Mouse (Mus musculus) forebrain, embryonic 14.5 days (tissue): ENCODE data around the gene Inip. TPM values are rescaled to one million over a fixed set of nuclear protein-coding genes. Genes with fewer than 3 reads are reported as not detected.

Experiments used
- ATAC-seq: fragments of 200-750 bp; cut with Nextera tagmentation; 2 replicates; pipeline ENCODE4 v1.8.0; 2017; ENCODE audit warnings: mild to moderate bottlenecking, moderate library complexity
- DNase-seq: peaks from one replicate; pipeline ENCODE4 v3.0.0-alpha.2; 2015; ENCODE audit warnings: low spot score
- H3K27ac ChIP-seq: fragments of 300-500 bp; sonication (generic); 2 replicates; pipeline ENCODE4 v1.5.1; 2014; ENCODE audit warnings: low read depth, mild to moderate bottlenecking, control low read depth, low read length, moderate library complexity
- H3K27me3 ChIP-seq: fragments of 300-500 bp; sonication (generic); replicated peaks from 2 replicates; pipeline ENCODE4 v1.6.1; 2014; ENCODE audit warnings: low read length, control low read depth, mixed read lengths; ENCODE audit not compliant: control insufficient read depth, insufficient read depth
- H3K36me3 ChIP-seq: fragments of 300-500 bp; sonication (generic); 2 replicates; pipeline ENCODE4 v1.6.1; 2014; ENCODE audit warnings: low read length, control low read depth; ENCODE audit not compliant: control insufficient read depth, insufficient read depth
- H3K4me1 ChIP-seq: fragments of 300-500 bp; sonication (generic); 2 replicates; pipeline ENCODE4 v1.6.1; 2014; ENCODE audit warnings: antibody characterized with exemption, low read length, control low read depth; ENCODE audit not compliant: control insufficient read depth, insufficient read depth
- H3K4me2 ChIP-seq: fragments of 300-500 bp; sonication (generic); 2 replicates; pipeline ENCODE4 v1.6.1; 2014; ENCODE audit warnings: mild to moderate bottlenecking, control low read depth, low read length
- H3K4me3 ChIP-seq: fragments of 300-500 bp; sonication (generic); 2 replicates; pipeline ENCODE4 v1.5.1; 2014; ENCODE audit warnings: low read depth, low read length, control low read depth
- H3K9ac ChIP-seq: fragments of 300-500 bp; sonication (generic); 2 replicates; pipeline ENCODE4 v1.6.1; 2014; ENCODE audit warnings: mild to moderate bottlenecking, low read length, control low read depth, moderate library complexity
- H3K9me3 ChIP-seq: fragments of 300-500 bp; sonication (generic); replicated peaks from 2 replicates; pipeline ENCODE4 v1.6.1; 2016; ENCODE audit warnings: low read length, control low read depth, mixed read lengths; ENCODE audit not compliant: control insufficient read depth
- WGBS: fragments of 180-500 bp; shearing (Covaris S2); extraction: QIAGEN DNeasy Blood & Tissue Kit; methylation state at CpG from one replicate; pipeline ENCODE4 v1.1.7; 2014; 5-methylcytosine and 5-hydroxymethylcytosine counted together
- polyA plus RNA-seq: library from polyadenylated mRNA; unstranded; fragments of >200 nt; fragmentation: Nextera tagmentation; extraction: Ambion mirVana; gene quantifications from 2 replicates; pipeline ENCODE4 v1.2.1, GENCODE M21; 2014

Inip gene
- polyA plus RNA-seq, 1 experiment from 2014 or later: 68.0 TPM

- 79% methylated on average over 5 of the region's 5 CpGs for WGBS
- ATAC-seq (no peak), DNase-seq (no peak)
- Histone ChIP-seq H3K9ac (no peak overlapping the region), H3K27ac (no peak overlapping the region), H3K9me3 (no peaks in the 10 kb centered on the region), H3K4me1 (peaks cover 13% of the 10 kb centered on the region; the same call in 1 of the 2 replicates), H3K36me3 (no peaks in the 10 kb centered on the region), H3K4me3 (no peak overlapping the region), H3K4me2 (no peak overlapping the region), H3K27me3 (no peaks in the 10 kb centered on the region)
Measured at GRCm38 (mm10) chr4:59817790-59818189, 16.4 kb upstream of the Inip start.

GRCm38 (mm10) chr4:59816477-59816876 is 15.1 kb upstream of the Inip start:
- WGBS: 77% methylated on average over 9 of the region's 9 CpGs
- no peak overlapping the region for H3K4me3 ChIP-seq
- H3K27ac ChIP-seq: no peak overlapping the region
- no peaks in the 10 kb centered on the region for H3K27me3 ChIP-seq
- no peak overlapping the region for H3K9ac ChIP-seq
- H3K4me1 ChIP-seq: peaks cover 13% of the 10 kb centered on the region; the same call in 1 of the 2 replicates
- no peak overlapping the region for H3K4me2 ChIP-seq
- no peaks in the 10 kb centered on the region for H3K9me3 ChIP-seq
- DNase-seq: no peak
- H3K36me3 ChIP-seq: no peaks in the 10 kb centered on the region
- ATAC-seq: no peak

- H3K4me3 ChIP-seq: no peak overlapping the region
- DNase-seq (no peak), ATAC-seq (no peak)
- 50% methylated on average over 5 of the region's 5 CpGs for WGBS
- H3K4me2 ChIP-seq: no peak overlapping the region
- H3K27ac ChIP-seq: no peak overlapping the region
- H3K36me3 ChIP-seq: no peaks in the 10 kb centered on the region
- H3K4me1 ChIP-seq: peaks cover 13% of the 10 kb centered on the region; the same call in 1 of the 2 replicates
- H3K9me3 ChIP-seq: no peaks in the 10 kb centered on the region
- H3K9ac ChIP-seq: no peak overlapping the region
- H3K27me3 ChIP-seq: no peaks in the 10 kb centered on the region
Measured at GRCm38 (mm10) chr4:59816016-59816415, 14.6 kb upstream of the Inip start.

- Histone ChIP-seq H3K4me3 (no peak overlapping the region), H3K9ac (no peak overlapping the region), H3K4me2 (no peak overlapping the region), H3K4me1 (peaks cover 13% of the 10 kb centered on the region; the same call in 1 of the 2 replicates), H3K36me3 (no peaks in the 10 kb centered on the region), H3K27ac (no peak overlapping the region), H3K9me3 (no peaks in the 10 kb centered on the region), H3K27me3 (no peaks in the 10 kb centered on the region)
- WGBS: 87% methylated on average over 4 of the region's 4 CpGs
- ATAC-seq (no peak), DNase-seq (no peak)
Measured at GRCm38 (mm10) chr4:59815121-59815810, 13.9 kb upstream of the Inip start.

GRCm38 (mm10) chr4:59814094-59814493 is 12.7 kb upstream of the Inip start:
- DNase-seq: no peak
- no peak overlapping the region for H3K4me3 ChIP-seq
- peaks cover 5% of the 10 kb centered on the region; the same call in 1 of the 2 replicates for H3K4me1 ChIP-seq
- no peaks in the 10 kb centered on the region for H3K27me3 ChIP-seq
- no peak overlapping the region for H3K4me2 ChIP-seq
- no peak for ATAC-seq
- H3K27ac ChIP-seq: no peak overlapping the region
- no peaks in the 10 kb centered on the region for H3K9me3 ChIP-seq
- no peaks in the 10 kb centered on the region for H3K36me3 ChIP-seq
- H3K9ac ChIP-seq: no peak overlapping the region
- 85% methylated on average over 7 of the region's 7 CpGs for WGBS

- no peak overlapping the region for H3K4me3 ChIP-seq
- H3K4me1 ChIP-seq: peaks cover 6% of the 10 kb centered on the region
- DNase-seq: no peak
- H3K9ac ChIP-seq: no peak overlapping the region
- H3K4me2 ChIP-seq: no peak overlapping the region
- WGBS: 82% methylated on average over 5 of the region's 5 CpGs
- H3K36me3 ChIP-seq: no peaks in the 10 kb centered on the region
- H3K27me3 ChIP-seq: no peaks in the 10 kb centered on the region
- H3K9me3 ChIP-seq: no peaks in the 10 kb centered on the region
- ATAC-seq: no peak
- no peak overlapping the region for H3K27ac ChIP-seq
Measured at GRCm38 (mm10) chr4:59808396-59808795, 7.0 kb upstream of the Inip start.

- Histone ChIP-seq H3K36me3 (no peaks in the 10 kb centered on the region), H3K4me2 (peak overlapping the region; percentile 98), H3K4me3 (peak overlapping the region; percentile 85; the same call in 1 of the 2 replicates), H3K27ac (no peak overlapping the region), H3K27me3 (no peaks in the 10 kb centered on the region), H3K4me1 (peaks cover 6% of the 10 kb centered on the region), H3K9me3 (no peaks in the 10 kb centered on the region), H3K9ac (no peak overlapping the region)
- WGBS: 75% methylated on average over 2 of the region's 2 CpGs
- ATAC-seq (no peak), DNase-seq (no peak)
Measured at GRCm38 (mm10) chr4:59807521-59807920, 6.1 kb upstream of the Inip start.

- H3K9me3 ChIP-seq: no peaks in the 10 kb centered on the region
- no peak for ATAC-seq
- H3K27me3 ChIP-seq: no peaks in the 10 kb centered on the region
- no peaks in the 10 kb centered on the region for H3K36me3 ChIP-seq
- peak overlapping the region; percentile 85 for H3K4me3 ChIP-seq
- peaks cover 6% of the 10 kb centered on the region for H3K4me1 ChIP-seq
- peak overlapping the region; percentile 84 for H3K9ac ChIP-seq
- DNase-seq: no peak
- peak overlapping the region; percentile 98 for H3K4me2 ChIP-seq
- WGBS: 5% methylated on average over 9 of the region's 9 CpGs
- no peak overlapping the region for H3K27ac ChIP-seq
Measured at GRCm38 (mm10) chr4:59806879-59807195, 5.4 kb upstream of the Inip start.

- peak overlapping the region; percentile 84 for H3K9ac ChIP-seq
- peak; percentile 67 for ATAC-seq
- peak overlapping the region; percentile 85 for H3K4me3 ChIP-seq
- H3K27me3 ChIP-seq: no peaks in the 10 kb centered on the region
- peak overlapping the region; percentile 60; the same call in 1 of the 2 replicates for H3K27ac ChIP-seq
- no peaks in the 10 kb centered on the region for H3K9me3 ChIP-seq
- WGBS: 1% methylated on average over 43 of the region's 58 CpGs
- DNase-seq: peak; percentile 17
- peaks cover 6% of the 10 kb centered on the region for H3K4me1 ChIP-seq
- H3K4me2 ChIP-seq: peak overlapping the region; percentile 98
- H3K36me3 ChIP-seq: no peaks in the 10 kb centered on the region
Measured at GRCm38 (mm10) chr4:59805968-59806878, 4.8 kb upstream of the Inip start.
